Mouse (Mus musculus) ovary, adult 2 months (tissue): Measurements from ENCODE around the gene Mageb18. TPM values are rescaled to one million over a fixed set of nuclear protein-coding genes. Genes with fewer than 3 reads are reported as not detected.

Experiments
- polyA plus RNA-seq: library from polyadenylated mRNA; depleted of rRNA; stranded (reverse); fragments of >200 nt; gene quantifications from 2 replicates; pipeline ENCODE4 v1.2.3, GENCODE M21; 2012; rRNA removed

Gene Mageb18
- not detected in 2 replicates for polyA plus RNA-seq

DNA sequence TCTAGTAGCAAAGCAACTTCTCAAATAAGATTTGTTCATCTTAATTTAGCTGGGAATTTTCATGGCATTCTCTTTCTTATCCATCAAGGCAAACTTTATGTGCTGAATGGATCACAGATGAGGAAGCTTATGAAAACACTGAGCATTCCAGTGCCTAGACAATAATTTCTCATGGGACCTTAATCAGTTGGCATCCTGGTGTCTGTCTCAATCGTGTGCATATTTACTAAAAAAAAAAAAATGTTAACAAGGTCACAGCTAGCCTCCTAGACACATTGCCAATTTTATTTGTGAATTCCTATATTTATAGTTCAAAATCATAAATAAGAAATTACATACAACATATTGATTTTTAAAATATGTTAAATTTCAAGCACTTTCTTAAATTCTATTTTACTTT is at the start of gene Mageb18:
Gene Mageb18, minus strand, starts transcription at position 101 of the 400 bp plus-strand sequence.

DNA sequence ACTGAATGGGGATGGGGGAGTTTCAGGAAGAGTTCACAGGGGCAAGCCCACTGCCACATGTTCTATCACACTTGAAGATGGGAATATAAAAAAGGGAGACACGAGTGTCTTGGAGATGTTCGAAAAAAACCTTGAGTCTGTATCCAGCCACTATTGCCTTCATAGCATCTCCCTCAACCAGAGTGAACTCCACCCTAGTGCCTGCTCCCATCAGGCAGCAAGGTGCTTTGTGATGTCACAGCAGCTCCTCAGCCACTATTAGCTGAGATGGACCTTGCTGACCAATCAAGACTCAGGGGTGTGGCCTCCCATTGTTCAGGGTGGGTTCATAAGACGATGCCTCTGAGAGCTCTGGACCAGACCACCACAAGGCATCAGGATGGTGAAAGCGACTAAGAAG is 109.7 kb downstream of the Mageb18 start, which contains the start of gene Gm5941:
Gene Gm5941, plus strand, starts transcription at position 301 of the 400 bp plus-strand sequence.

Other genes starting within 250 kb of the Mageb18 start
- not detected in 2 replicates for gene Gm5941, start 109.6 kb downstream of the Mageb18 start, polyA plus RNA-seq